Mouse (Mus musculus) E14TG2a.4 (cell line): ENCODE results near the gene Khnyn.

Experiments used
- CTCF ChIP-seq: conservative IDR thresholded peaks from 2 replicates; pipeline ENCODE4 v1.5.1; 2014; ENCODE audit warnings: low read length
- NANOG ChIP-seq: IDR thresholded peaks from 2 replicates; pipeline ENCODE4 v1.6.1; 2014; ENCODE audit warnings: borderline replicate concordance, low read length, mixed read lengths
- POU5F1 ChIP-seq: IDR thresholded peaks from 2 replicates; pipeline ENCODE4 v1.6.1; 2014; ENCODE audit warnings: low read length, borderline replicate concordance

- TF ChIP-seq NANOG = no peak
- no peak for TF ChIP-seq CTCF
- no peak for TF ChIP-seq POU5F1
These were observed 37.9 kb downstream of the Khnyn start for GRCm38 (mm10) chr14:55922475-55923232.
